Comparison of ENCODE assay signal across 27 mouse cellular contexts in genomic region chr12:96129870-96130454, GRCm38 (mm10).
DNase-seq lines count a peak whose midpoint lies in the region; ATAC-seq lines count a peak whose summit lies in the region.
"Had no signal": no experiment of that assay in that cellular context is flagged by ENCODE, and none has a peak within 500 bp of the region (broad histone marks: within the 10 kb centered on the region; RNA-seq: fewer than 3 reads in every experiment).

No protein-coding gene starts in this region.

- peak; percentile 7 for DNase-seq in embryonic facial prominence, embryonic 11.5 days (ENCODE audit: low spot score)
- DNase-seq in embryonic facial prominence, embryonic 10.5 days (ENCODE audit: low spot score): no peak
- DNase-seq in neural tube, embryonic 10.5 days (ENCODE audit: extremely low spot score, low spot score): no peak
- no peak for DNase-seq in midbrain, embryonic 11.5 days (ENCODE audit: low spot score, missing footprints)
- peak; percentile 62 for DNase-seq in retina, postnatal 1 day
- DNase-seq in Muller cell, postnatal 12 days (ENCODE audit: inconsistent ontology term): no peak
- DNase-seq: adrenal gland, postnatal 14 days; cerebellum, adult 11-12 months; cerebellum, postnatal 14 days; heart, adult 2 months; heart, postnatal 36 days; kidney, adult 9 months; kidney, postnatal 36 days; layer of hippocampus, adult 9-11 months; left cerebral cortex, postnatal 4 days; liver, postnatal 0 days; lung, postnatal 10 days; spleen, adult 18-20 months; thymus, adult 18-20 months had no signal

- no peaks in the 10 kb centered on the region for H3K4me1 ChIP-seq in embryonic facial prominence, embryonic 11.5 days (ENCODE audit: control insufficient read depth, insufficient read depth, low read length)
- H3K4me1 ChIP-seq in embryonic facial prominence, embryonic 10.5 days: no peaks in the 10 kb centered on the region
- no peaks in the 10 kb centered on the region for H3K4me1 ChIP-seq in neural tube, embryonic 12.5 days
- H3K4me1 ChIP-seq in midbrain, embryonic 11.5 days (ENCODE audit: control insufficient read depth, insufficient read depth, low read length): peaks cover 3% of the 10 kb centered on the region; the same call in 1 of the 2 replicates
- H3K4me1 ChIP-seq: embryonic facial prominence, embryonic 12.5 days; intestine, embryonic 15.5 days; stomach, embryonic 15.5 days had no signal

- no peaks in the 10 kb centered on the region for H3K36me3 ChIP-seq in embryonic facial prominence, embryonic 11.5 days (replicated peaks; ENCODE audit: control insufficient read depth, insufficient read depth, low read depth, low read length)
- no peaks in the 10 kb centered on the region for H3K36me3 ChIP-seq in embryonic facial prominence, embryonic 10.5 days (replicated peaks)
- H3K36me3 ChIP-seq in neural tube, embryonic 12.5 days: no peaks in the 10 kb centered on the region
- H3K36me3 ChIP-seq in midbrain, embryonic 11.5 days (ENCODE audit: control insufficient read depth, insufficient read depth, low read length): no peaks in the 10 kb centered on the region
- H3K36me3 ChIP-seq: embryonic facial prominence, embryonic 12.5 days; intestine, embryonic 15.5 days; stomach, embryonic 15.5 days had no signal

- H3K9me3 ChIP-seq in embryonic facial prominence, embryonic 11.5 days (replicated peaks; ENCODE audit: control insufficient read depth, low read length): no peaks in the 10 kb centered on the region
- no peaks in the 10 kb centered on the region for H3K9me3 ChIP-seq in embryonic facial prominence, embryonic 10.5 days
- no peaks in the 10 kb centered on the region for H3K9me3 ChIP-seq in neural tube, embryonic 12.5 days
- no peaks in the 10 kb centered on the region for H3K9me3 ChIP-seq in midbrain, embryonic 11.5 days (ENCODE audit: control insufficient read depth, low read length)
- H3K9me3 ChIP-seq: embryonic facial prominence, embryonic 12.5 days; intestine, embryonic 15.5 days; stomach, embryonic 15.5 days had no signal

- no peak overlapping the region for H3K27ac ChIP-seq in embryonic facial prominence, embryonic 11.5 days (replicated peaks; ENCODE audit: low read depth, low read length)
- H3K27ac ChIP-seq in embryonic facial prominence, embryonic 10.5 days (replicated peaks): no peak overlapping the region
- H3K27ac ChIP-seq in neural tube, embryonic 12.5 days: no peak overlapping the region
- H3K27ac ChIP-seq in midbrain, embryonic 11.5 days (ENCODE audit: low read depth, low read length): no peak overlapping the region
- H3K27ac ChIP-seq: embryonic facial prominence, embryonic 12.5 days; heart, adult 2 months; intestine, embryonic 15.5 days; left cerebral cortex, adult 2 months; stomach, embryonic 15.5 days had no signal

- no peak for ATAC-seq in embryonic facial prominence, embryonic 11.5 days (replicated peaks; ENCODE audit: insufficient number of reproducible peaks, low FRiP score, low TSS enrichment, low read depth)
- ATAC-seq in neural tube, embryonic 12.5 days (ENCODE audit: low FRiP score, low read depth): peak; percentile 64
- ATAC-seq in midbrain, embryonic 11.5 days (ENCODE audit: low FRiP score): peak; percentile 80
- ATAC-seq in inflammation-experienced regulatory T-cells, adult 6 months: no peak
- ATAC-seq: CD4-positive, CD25-positive, alpha-beta regulatory T cell, adult 4 months; intestine, embryonic 15.5 days; liver, postnatal 0 days had no signal

- no peak overlapping the region for H3K4me2 ChIP-seq in embryonic facial prominence, embryonic 11.5 days (ENCODE audit: low read depth, low read length)
- H3K4me2 ChIP-seq in neural tube, embryonic 12.5 days (replicated peaks): no peak overlapping the region
- no peak overlapping the region for H3K4me2 ChIP-seq in midbrain, embryonic 11.5 days
- H3K4me2 ChIP-seq: embryonic facial prominence, embryonic 12.5 days; intestine, embryonic 15.5 days; stomach, embryonic 15.5 days had no signal

- no peak overlapping the region for H3K4me3 ChIP-seq in embryonic facial prominence, embryonic 11.5 days (ENCODE audit: low read depth, low read length)
- H3K4me3 ChIP-seq in embryonic facial prominence, embryonic 10.5 days: no peak overlapping the region
- no peak overlapping the region for H3K4me3 ChIP-seq in neural tube, embryonic 12.5 days
- H3K4me3 ChIP-seq in midbrain, embryonic 11.5 days (ENCODE audit: low read depth, low read length): no peak overlapping the region
- H3K4me3 ChIP-seq: embryonic facial prominence, embryonic 12.5 days; erythroblast, embryonic 14.5 days; heart, adult 2 months; intestine, embryonic 15.5 days; left cerebral cortex, adult 2 months; stomach, embryonic 15.5 days had no signal

- 57% methylated on average over 4 of the region's 4 CpGs for WGBS in embryonic facial prominence, embryonic 11.5 days
- 66% methylated on average over 4 of the region's 4 CpGs for WGBS in embryonic facial prominence, embryonic 10.5 days
- WGBS in neural tube, embryonic 12.5 days: 25% methylated on average over 4 of the region's 4 CpGs
- WGBS in midbrain, embryonic 11.5 days: 34% methylated on average over 4 of the region's 4 CpGs

- no peaks in the 10 kb centered on the region for H3K27me3 ChIP-seq in embryonic facial prominence, embryonic 11.5 days (ENCODE audit: control insufficient read depth, insufficient read depth, low read length)
- no peaks in the 10 kb centered on the region for H3K27me3 ChIP-seq in embryonic facial prominence, embryonic 10.5 days (replicated peaks; ENCODE audit: low read depth, poor library complexity, severe bottlenecking)
- no peaks in the 10 kb centered on the region for H3K27me3 ChIP-seq in neural tube, embryonic 12.5 days (replicated peaks)
- no peaks in the 10 kb centered on the region for H3K27me3 ChIP-seq in midbrain, embryonic 11.5 days (ENCODE audit: control insufficient read depth, insufficient read depth, low read length)
- H3K27me3 ChIP-seq: embryonic facial prominence, embryonic 12.5 days; intestine, embryonic 15.5 days; stomach, embryonic 15.5 days had no signal

- H3K9ac ChIP-seq in embryonic facial prominence, embryonic 11.5 days (replicated peaks; ENCODE audit: low read length): no peak overlapping the region
- no peak overlapping the region for H3K9ac ChIP-seq in neural tube, embryonic 12.5 days
- H3K9ac ChIP-seq in midbrain, embryonic 11.5 days (ENCODE audit: low read length): no peak overlapping the region
- H3K9ac ChIP-seq: embryonic facial prominence, embryonic 12.5 days; intestine, embryonic 15.5 days; liver, postnatal 0 days; stomach, embryonic 15.5 days had no signal

Comparison
In these comparisons a context has a peak if more than half of its experiments do, and no peak if none do; other contexts are left out.
1. DNase-seq: peak in embryonic facial prominence, embryonic 11.5 days (single experiment) and retina, postnatal 1 day (single experiment); none in embryonic facial prominence, embryonic 10.5 days (single experiment), neural tube, embryonic 10.5 days (single experiment), midbrain, embryonic 11.5 days (single experiment) and Muller cell, postnatal 12 days (single experiment).
2. ATAC-seq: peak in neural tube, embryonic 12.5 days (single experiment) and midbrain, embryonic 11.5 days (single experiment); none in embryonic facial prominence, embryonic 11.5 days (single experiment) and inflammation-experienced regulatory T-cells, adult 6 months (single experiment).